Comparison of ENCODE assay signal across 16 mouse cellular contexts in genomic region chr9:41199456-41200252, GRCm38 (mm10). TPM values are rescaled to one million over a fixed set of nuclear protein-coding genes. Genes with fewer than 3 reads are reported as not detected.
DNase-seq lines count a peak whose midpoint lies in the region; ATAC-seq and TF ChIP-seq lines count a peak whose summit lies in the region.
"Had no signal": no experiment of that assay in that cellular context is flagged by ENCODE, and none has a peak within 500 bp of the region (broad histone marks: within the 10 kb centered on the region; RNA-seq: fewer than 3 reads in every experiment).

No protein-coding gene starts in this region.

- no peaks in the 10 kb centered on the region for H3K9me3 ChIP-seq in intestine, embryonic 14.5 days (ENCODE audit: control insufficient read depth, low read length)
- no peaks in the 10 kb centered on the region for H3K9me3 ChIP-seq in intestine, embryonic 15.5 days
- H3K9me3 ChIP-seq in kidney, embryonic 14.5 days (ENCODE audit: control insufficient read depth, low read length): no peaks in the 10 kb centered on the region
- H3K9me3 ChIP-seq: forebrain, embryonic 12.5 days; hindbrain, embryonic 12.5 days; limb, embryonic 13.5 days; liver, embryonic 15.5 days; midbrain, embryonic 15.5 days had no signal

- peak; percentile 46 to 62 for DNase-seq in cerebellum, adult 2 months
- DNase-seq in cerebellum, postnatal 10 days: no peak
- no peak for DNase-seq in intestine, embryonic 14.5 days (ENCODE audit: low spot score)
- DNase-seq in kidney, postnatal 4 days: peak; percentile 38 to 55
- no peak for DNase-seq in adrenal gland, adult 2 months
- DNase-seq in ovary, postnatal 14 days (ENCODE audit: low spot score): no peak
- DNase-seq: adrenal gland, postnatal 14 days; gastrocnemius, postnatal 25 days had no signal

- no peak for TF ChIP-seq POLR2A in cerebellum, adult 2 months (IDR thresholded peaks at IDR 0.05; ENCODE audit: borderline replicate concordance, insufficient read depth, low read length)

- H3K4me1 ChIP-seq in cerebellum, adult 2 months (ENCODE audit: control insufficient read depth, insufficient read depth, low read length): peaks cover 55% of the 10 kb centered on the region
- no peaks in the 10 kb centered on the region for H3K4me1 ChIP-seq in intestine, embryonic 14.5 days (replicated peaks; ENCODE audit: control insufficient read depth, insufficient read depth, low read length)
- H3K4me1 ChIP-seq in intestine, embryonic 15.5 days (replicated peaks): no peaks in the 10 kb centered on the region
- no peaks in the 10 kb centered on the region for H3K4me1 ChIP-seq in kidney, embryonic 14.5 days (ENCODE audit: control insufficient read depth, insufficient read depth, low read length)
- H3K4me1 ChIP-seq: forebrain, embryonic 12.5 days; hindbrain, embryonic 12.5 days; midbrain, embryonic 15.5 days had no signal

- 52% methylated on average over 22 of the region's 22 CpGs for WGBS in cerebellum, adult 2 months
- WGBS in intestine, embryonic 14.5 days: 79% methylated on average over 22 of the region's 22 CpGs
- 78% methylated on average over 22 of the region's 22 CpGs for WGBS in intestine, embryonic 15.5 days
- WGBS in kidney, embryonic 14.5 days: 66% methylated on average over 22 of the region's 22 CpGs

- 0 out of 2 replicates have a peak, but pooled peaks have one; percentile 36 for ATAC-seq in intestine, embryonic 14.5 days (replicated peaks; ENCODE audit: low FRiP score, low TSS enrichment, low read depth)
- ATAC-seq in intestine, embryonic 15.5 days: no peak
- ATAC-seq in kidney, embryonic 14.5 days (ENCODE audit: low FRiP score, low TSS enrichment): peak; percentile 52
- ATAC-seq: lung, postnatal 0 days; midbrain, embryonic 15.5 days had no signal

- H3K27ac ChIP-seq in cerebellum, adult 2 months (ENCODE audit: insufficient read depth, low read length): peak overlapping the region; percentile 93
- no peak overlapping the region for H3K27ac ChIP-seq in intestine, embryonic 14.5 days (ENCODE audit: low read depth)
- no peak overlapping the region for H3K27ac ChIP-seq in intestine, embryonic 15.5 days
- no peak overlapping the region for H3K27ac ChIP-seq in kidney, embryonic 14.5 days (ENCODE audit: low read depth, low read length)
- H3K27ac ChIP-seq: forebrain, embryonic 12.5 days; hindbrain, embryonic 12.5 days; limb, embryonic 13.5 days; liver, embryonic 15.5 days; midbrain, embryonic 15.5 days had no signal

- TF ChIP-seq CTCF in cerebellum, adult 2 months (IDR thresholded peaks at IDR 0.05; ENCODE audit: borderline replicate concordance, insufficient read depth, low read depth, low read length): no peak

- no peaks in the 10 kb centered on the region for H3K36me3 ChIP-seq in intestine, embryonic 14.5 days (ENCODE audit: control insufficient read depth, insufficient read depth, low read length)
- no peaks in the 10 kb centered on the region for H3K36me3 ChIP-seq in intestine, embryonic 15.5 days
- H3K36me3 ChIP-seq in kidney, embryonic 14.5 days (ENCODE audit: control insufficient read depth, insufficient read depth, low read length): no peaks in the 10 kb centered on the region
- H3K36me3 ChIP-seq: forebrain, embryonic 12.5 days; hindbrain, embryonic 12.5 days; limb, embryonic 13.5 days; liver, embryonic 15.5 days; midbrain, embryonic 15.5 days had no signal

- H3K4me3 ChIP-seq in cerebellum, adult 2 months (replicated peaks; ENCODE audit: insufficient read depth, low read depth, low read length): no peak overlapping the region
- H3K4me3 ChIP-seq in intestine, embryonic 14.5 days (ENCODE audit: low read depth, low read length): no peak overlapping the region
- no peak overlapping the region for H3K4me3 ChIP-seq in intestine, embryonic 15.5 days (replicated peaks)
- no peak overlapping the region for H3K4me3 ChIP-seq in kidney, embryonic 14.5 days (ENCODE audit: low read length)
- H3K4me3 ChIP-seq: forebrain, embryonic 12.5 days; hindbrain, embryonic 12.5 days; limb, embryonic 13.5 days; liver, embryonic 15.5 days; midbrain, embryonic 15.5 days had no signal

- H3K9ac ChIP-seq in intestine, embryonic 14.5 days (ENCODE audit: low read length): no peak overlapping the region
- H3K9ac ChIP-seq in intestine, embryonic 15.5 days: no peak overlapping the region
- no peak overlapping the region for H3K9ac ChIP-seq in kidney, embryonic 14.5 days (ENCODE audit: low read depth, low read length)
- H3K9ac ChIP-seq: forebrain, embryonic 12.5 days; hindbrain, embryonic 12.5 days; limb, embryonic 13.5 days; liver, embryonic 15.5 days; midbrain, embryonic 15.5 days had no signal

- no peaks in the 10 kb centered on the region for H3K27me3 ChIP-seq in cerebellum, adult 2 months (ENCODE audit: control insufficient read depth, insufficient read depth, low read length)
- H3K27me3 ChIP-seq in intestine, embryonic 14.5 days (replicated peaks; ENCODE audit: control insufficient read depth, insufficient read depth, low read length): no peaks in the 10 kb centered on the region
- H3K27me3 ChIP-seq in intestine, embryonic 15.5 days (replicated peaks): no peaks in the 10 kb centered on the region
- no peaks in the 10 kb centered on the region for H3K27me3 ChIP-seq in kidney, embryonic 14.5 days (ENCODE audit: control insufficient read depth, insufficient read depth, low read length)
- H3K27me3 ChIP-seq: forebrain, embryonic 12.5 days; hindbrain, embryonic 12.5 days; limb, embryonic 13.5 days; midbrain, embryonic 15.5 days had no signal

- H3K4me2 ChIP-seq in intestine, embryonic 14.5 days (ENCODE audit: low read length): no peak overlapping the region
- H3K4me2 ChIP-seq in intestine, embryonic 15.5 days (replicated peaks): no peak overlapping the region
- H3K4me2 ChIP-seq in kidney, embryonic 14.5 days (replicated peaks; ENCODE audit: low read depth, low read length): no peak overlapping the region
- H3K4me2 ChIP-seq: forebrain, embryonic 12.5 days; hindbrain, embryonic 12.5 days; limb, embryonic 13.5 days; liver, embryonic 15.5 days; midbrain, embryonic 15.5 days had no signal

RNA-seq across cellular contexts. Expression of gene Ubash3b, which starts 38.2 kb away (rescaled TPM):
- 39.3 and 48.8 TPM in 2 replicates for polyA plus RNA-seq in cerebellum, adult 2 months (2012; rRNA removed)
- 5.5 and 5.6 TPM in 2 replicates for polyA plus RNA-seq in intestine, embryonic 14.5 days (2014; fragmentation: Nextera tagmentation; extraction: Ambion mirVana)
- polyA plus RNA-seq in intestine, embryonic 15.5 days (2015; fragmentation: Nextera tagmentation; extraction: Ambion mirVana): 3.8 and 4.6 TPM in 2 replicates
- polyA plus RNA-seq in kidney, embryonic 14.5 days (2014; fragmentation: Nextera tagmentation; extraction: Ambion mirVana): 9.3 TPM in 2 replicates
- 1 to 10 TPM; 1.9 to 2.5 TPM for total RNA-seq in adrenal gland, adult 2 months (2021)
- polyA plus RNA-seq in adrenal gland, adult 2 months (2012; rRNA removed): 1.1 and 2.1 TPM in 2 replicates

Comparison
In these comparisons a context has a peak if more than half of its experiments do, and no peak if none do; other contexts are left out.
1. DNase-seq: peak in cerebellum, adult 2 months (2 of 2) and kidney, postnatal 4 days (2 of 2); none in cerebellum, postnatal 10 days (0 of 2), intestine, embryonic 14.5 days (single experiment), adrenal gland, adult 2 months (single experiment) and ovary, postnatal 14 days (single experiment).